Mouse (Mus musculus) adrenal gland, postnatal 25 days (tissue): ENCODE measurements around the gene Mex3d. TPM values are rescaled to one million over a fixed set of nuclear protein-coding genes. Genes with fewer than 3 reads are reported as not detected.
A peak's percentile ranks its signal among the peaks of the same experiment; 100 is the strongest.

ENCODE experiments used
- DNase-seq: peaks from one replicate; pipeline ENCODE4 v3.0.0; 2021; ENCODE audit warnings: mixed read lengths
- long read RNA-seq: library from polyadenylated mRNA; stranded (forward); transcript quantifications from one replicate; pipeline ENCODE4 v2.0.0, GENCODE M21; 2021
- total RNA-seq: library from RNA; stranded (reverse); gene quantifications from 2 replicates; pipeline ENCODE4 v1.2.3, GENCODE M21; 2021

Mex3d gene
- total RNA-seq, result 18.3 and 21.7 TPM in 2 replicates
- long read RNA-seq, transcript Mex3d-201 (2 exons, 3,266 nt), result major isoform, 11 of 15 reads
- long read RNA-seq, partial matches to known transcripts, result 0 of 15 reads
- long read RNA-seq, other reads (novel, unspliced or antisense), result 4 of 15 reads

DNA sequence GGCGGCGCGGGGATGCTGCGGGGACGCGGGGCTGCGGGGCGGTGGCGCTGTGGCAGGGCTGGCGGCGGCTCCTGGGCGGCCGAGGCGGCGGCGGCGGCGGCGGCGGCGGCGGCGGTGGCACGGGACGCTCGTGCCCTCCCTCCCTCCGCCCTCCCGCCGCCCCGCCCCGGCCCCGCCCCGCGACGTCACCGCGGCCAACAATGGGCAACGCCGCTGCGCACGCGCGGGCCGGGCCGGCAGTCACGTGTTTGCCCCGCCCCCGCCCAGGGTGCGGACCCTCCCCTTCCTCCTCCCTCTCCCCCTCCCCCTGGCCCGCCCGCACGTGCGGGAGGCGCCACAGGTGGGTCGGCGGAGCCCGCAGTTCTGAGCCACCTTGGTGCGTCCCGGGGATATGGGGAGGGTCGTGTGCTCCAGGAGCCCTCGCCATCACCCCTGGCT lies at the start of gene Mex3d:
Gene Mex3d (minus strand): TSS at position 138 of the 438 bp plus-strand sequence.
- peak; percentile 96 for DNase-seq

GRCm38 (mm10) chr10:80436276-80436675 lies 48.8 kb upstream of the Mex3d start:
- no peak for DNase-seq

GRCm38 (mm10) chr10:80435764-80436163 lies 48.3 kb upstream of the Mex3d start:
- DNase-seq, result peak; percentile 26

GRCm38 (mm10) chr10:80434823-80435222 lies 47.4 kb upstream of the Mex3d start:
- DNase-seq, result no peak

DNA sequence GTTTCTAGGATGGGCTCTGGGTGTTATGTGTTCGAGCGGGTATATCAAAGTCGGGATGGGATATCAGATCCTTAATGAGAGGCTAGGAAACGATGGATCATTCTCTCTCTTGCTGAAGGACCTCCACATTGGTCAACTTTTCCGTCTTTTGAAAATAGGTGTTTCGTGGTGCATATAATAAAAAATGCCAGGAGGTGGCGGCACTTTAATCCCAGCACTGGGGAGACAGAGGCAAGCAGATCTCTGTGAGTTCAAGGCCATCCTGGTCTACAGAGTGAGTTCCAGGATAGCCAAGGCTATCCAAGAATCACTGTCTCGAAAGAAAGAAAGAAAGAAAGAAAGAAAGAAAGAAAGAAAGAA lies 46.8 kb upstream of the Mex3d start:
- no peak for DNase-seq

DNA sequence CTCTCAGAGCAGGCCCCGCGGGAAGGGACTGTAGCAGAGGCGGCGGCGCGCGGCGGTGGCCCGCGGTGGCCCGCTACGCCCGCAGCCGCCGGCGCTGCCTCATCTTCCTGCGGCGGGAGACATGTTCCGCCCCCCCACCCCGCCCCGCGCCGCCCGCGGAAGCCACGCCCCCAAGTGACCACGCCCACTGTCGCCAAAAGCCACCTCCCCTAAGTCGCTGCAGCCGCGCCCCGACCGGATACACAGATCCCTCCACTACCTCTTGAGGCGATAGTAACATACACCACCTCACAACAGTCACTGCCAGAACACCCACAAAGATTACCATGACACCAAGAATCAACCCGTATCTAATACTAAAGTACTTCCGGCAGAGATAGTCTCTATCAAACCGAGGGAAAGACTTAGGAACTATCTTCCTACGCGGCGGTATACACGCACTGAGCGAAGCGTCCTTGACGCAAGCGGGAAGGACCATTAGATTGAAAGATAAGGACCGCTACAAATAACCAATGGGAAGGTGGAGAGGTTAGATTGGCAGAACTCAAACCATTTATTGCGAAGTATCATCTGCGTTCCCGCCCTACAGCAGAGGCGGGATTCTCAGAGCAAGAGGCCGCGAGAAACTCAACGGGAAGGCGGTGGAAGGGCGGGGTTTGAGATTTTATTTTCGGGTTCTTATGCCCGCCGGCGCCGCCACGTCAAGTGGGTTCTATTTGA lies 46.2 kb upstream of the Mex3d start, which contains the start of gene Tcf3:
Gene Tcf3 (minus strand): TSS at position 135 of the 720 bp plus-strand sequence.
- peak; percentile 97 for DNase-seq

GRCm38 (mm10) chr10:80432936-80433512 lies 45.6 kb upstream of the Mex3d start:
- DNase-seq, result peak; percentile 42

- DNase-seq, result no peak
Observed at GRCm38 (mm10) chr10:80432387-80432785, 44.9 kb upstream of the Mex3d start.

GRCm38 (mm10) chr10:80431570-80432386 lies 44.3 kb upstream of the Mex3d start:
- no peak for DNase-seq

DNA sequence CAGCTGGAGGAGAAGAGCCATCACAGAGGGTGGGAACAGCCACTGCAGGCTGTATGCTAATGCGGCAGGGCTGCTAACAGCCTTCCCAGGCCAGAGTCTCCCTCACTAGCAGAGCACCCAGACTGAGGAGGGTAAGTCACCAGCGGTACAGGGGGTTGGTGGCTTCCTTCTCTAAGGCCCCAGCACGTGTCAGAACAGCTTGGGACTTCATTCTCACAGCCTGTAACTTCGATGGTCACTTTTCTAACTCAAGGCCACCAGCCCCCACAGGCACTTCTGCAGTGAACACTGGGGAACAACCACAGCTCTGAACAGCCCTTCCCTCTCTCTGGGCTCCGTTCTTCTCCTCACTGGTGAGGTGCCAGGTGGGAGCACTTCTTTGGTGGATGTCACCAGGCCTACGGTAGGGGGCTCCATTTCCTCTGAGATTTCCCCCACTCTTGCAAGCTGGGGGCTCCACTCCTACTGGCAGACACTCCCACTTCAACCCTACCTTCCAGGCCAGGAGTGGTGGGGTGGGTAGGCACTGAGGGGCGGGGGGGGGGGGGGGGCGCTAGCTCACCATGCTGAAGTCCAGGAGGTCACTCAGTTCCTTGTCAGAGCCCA lies 43.0 kb upstream of the Mex3d start:
- DNase-seq, result no peak

DNA sequence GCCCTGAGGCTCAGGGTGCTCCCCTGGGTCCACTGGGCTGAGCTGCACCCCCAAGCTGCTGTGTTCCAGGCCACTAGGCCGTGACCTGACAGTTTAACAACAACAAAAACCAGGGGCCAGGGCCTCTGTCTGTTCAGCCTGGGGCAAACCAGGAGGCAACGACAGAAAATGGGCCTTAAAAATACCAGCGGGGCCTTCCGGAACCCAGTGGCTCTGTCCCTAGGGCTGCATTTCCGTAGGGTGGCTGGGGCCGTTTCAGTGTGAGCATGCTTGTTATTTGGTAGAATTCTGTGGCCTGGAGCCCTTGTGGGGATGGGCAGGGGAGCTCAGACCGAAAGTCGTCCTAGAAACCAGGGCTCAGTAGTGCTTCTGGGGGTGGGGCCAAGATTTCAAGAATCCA lies 42.3 kb upstream of the Mex3d start:
- no peak for DNase-seq

DNA sequence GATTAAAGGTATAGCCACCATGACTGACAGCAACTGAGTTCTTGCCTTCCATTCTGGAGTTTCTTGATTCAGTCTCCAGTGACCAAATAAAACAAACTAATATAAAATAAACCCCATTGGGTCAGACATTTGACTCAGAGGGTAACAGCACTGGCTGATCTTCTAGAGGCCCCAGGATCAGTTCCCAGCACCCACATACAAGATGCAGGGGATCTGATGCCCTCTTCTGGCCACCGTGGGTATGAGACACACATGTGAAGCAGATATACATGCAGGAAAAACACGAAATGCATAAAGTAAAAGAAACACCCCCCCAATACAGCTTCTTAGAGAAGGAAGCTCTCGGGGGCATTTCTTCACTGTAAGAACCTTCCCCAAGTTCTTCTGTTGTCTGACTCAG lies 37.6 kb upstream of the Mex3d start:
- DNase-seq, result no peak

GRCm38 (mm10) chr10:80423562-80423961 lies 36.1 kb upstream of the Mex3d start:
- no peak for DNase-seq

DNA sequence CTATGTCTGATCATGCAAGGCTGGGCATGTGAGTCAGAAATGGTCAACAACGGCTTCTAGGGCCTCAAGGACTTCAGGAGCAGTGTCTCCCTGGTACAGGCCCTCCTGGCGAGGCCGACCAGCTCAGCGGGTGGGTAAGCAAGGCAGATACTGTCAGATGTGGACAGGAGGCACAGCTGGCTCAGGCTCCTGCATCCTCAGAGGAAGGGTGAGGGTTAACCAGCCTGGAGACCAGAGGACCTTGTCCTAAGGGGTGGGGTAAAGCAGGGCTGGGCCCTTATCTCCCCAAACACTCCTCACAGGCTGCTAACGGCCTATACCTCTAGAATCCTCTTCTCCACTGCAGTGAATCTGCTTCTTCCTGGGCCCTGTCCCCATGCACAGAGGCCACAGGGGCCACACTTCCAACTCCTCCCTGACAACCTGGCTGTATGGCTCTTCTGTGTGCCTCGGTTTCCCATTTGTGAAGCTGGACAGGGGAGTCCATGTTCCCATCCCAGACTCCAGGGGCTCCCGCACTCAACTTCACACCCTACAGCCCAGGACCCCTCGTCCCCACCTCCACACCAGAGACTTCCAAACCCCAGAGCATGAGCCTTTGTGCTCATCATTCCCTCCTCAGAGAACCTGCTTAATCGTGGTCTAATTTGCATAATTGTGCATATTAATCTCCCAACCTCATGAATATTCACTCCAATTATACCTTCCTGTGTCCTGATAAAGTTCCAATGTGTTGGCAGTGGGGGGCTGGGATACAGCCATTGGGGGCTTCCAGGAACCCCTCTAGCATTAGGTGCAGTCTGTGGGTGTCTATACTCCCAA lies 34.4 kb upstream of the Mex3d start:
- DNase-seq, result peak; percentile 44

- no peak for DNase-seq
Observed at GRCm38 (mm10) chr10:80421208-80421607, 33.7 kb upstream of the Mex3d start.

- no peak for DNase-seq
Observed at GRCm38 (mm10) chr10:80420729-80421128, 33.3 kb upstream of the Mex3d start.

DNA sequence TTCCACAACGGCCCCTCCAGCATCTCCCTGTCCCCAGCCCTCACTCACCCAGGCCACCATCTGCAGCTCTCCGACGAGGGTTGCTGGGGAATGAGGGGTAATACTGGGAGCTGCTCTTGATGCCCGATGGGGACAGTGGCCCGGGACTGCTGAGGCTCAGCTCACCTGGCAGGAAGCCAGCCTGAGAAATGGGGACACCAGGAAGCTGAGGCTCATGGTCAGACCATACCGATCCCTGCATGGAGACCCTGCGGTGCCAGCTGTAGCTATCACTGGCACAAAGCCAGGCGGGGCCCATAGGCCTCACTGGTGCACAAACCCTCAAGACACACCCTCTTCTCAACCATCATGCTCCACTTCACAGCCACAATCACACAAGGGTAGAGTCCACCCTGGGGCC lies 32.0 kb upstream of the Mex3d start:
- no peak for DNase-seq

- peak; percentile 71 for DNase-seq
Observed at GRCm38 (mm10) chr10:80418311-80418710, 30.9 kb upstream of the Mex3d start.

DNA sequence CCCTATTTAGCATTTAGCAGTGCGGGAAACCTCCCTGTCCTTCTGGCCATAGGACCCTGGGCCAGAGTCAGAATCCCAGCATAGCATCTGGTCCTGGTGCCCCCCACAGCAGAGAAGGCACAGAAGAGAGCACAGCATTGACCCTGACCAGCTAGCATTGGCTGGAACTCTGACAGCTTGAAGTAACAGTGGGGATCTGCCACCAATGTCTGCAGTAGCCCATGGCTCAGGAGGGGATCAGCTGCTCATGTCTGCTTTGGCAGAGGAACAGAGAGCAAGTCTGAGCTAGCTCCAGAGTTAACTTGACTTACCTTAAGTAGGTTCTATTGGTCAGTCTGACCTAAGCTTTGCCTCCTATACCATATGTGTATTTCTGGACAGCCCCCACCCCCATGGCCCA lies 30.4 kb upstream of the Mex3d start:
- no peak for DNase-seq

GRCm38 (mm10) chr10:80417371-80417770 lies 29.9 kb upstream of the Mex3d start:
- no peak for DNase-seq

DNA sequence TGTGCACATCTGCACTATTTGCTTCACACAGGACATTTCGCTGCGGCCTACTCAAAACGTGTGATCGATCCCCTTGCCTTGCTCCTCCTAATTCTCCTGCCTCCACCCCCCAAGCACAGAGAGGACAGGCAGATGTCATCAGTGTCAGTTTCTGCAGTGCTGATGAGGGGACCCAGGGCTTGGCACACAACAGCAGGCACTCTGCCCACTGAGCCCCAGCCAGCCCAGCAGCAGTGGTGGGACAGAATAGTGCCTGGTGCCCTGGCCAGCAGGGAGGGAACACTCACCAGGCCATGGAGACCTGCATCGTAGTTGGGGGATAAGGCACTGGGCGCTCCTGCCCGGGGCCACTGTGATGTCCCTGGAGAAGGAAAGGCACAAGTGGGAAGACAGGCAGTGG lies 28.1 kb upstream of the Mex3d start:
- DNase-seq, result no peak
